Mouse (Mus musculus): Measurements from ENCODE around the gene Gpsm3. TPM values are rescaled to one million over a fixed set of nuclear protein-coding genes. Genes with fewer than 3 reads are reported as not detected.
A peak's percentile ranks its signal among the peaks of the same experiment; 100 is the strongest.
"Not testable (repeated sequence)": the region's sequence is repeated elsewhere in the genome, so short reads cannot be mapped to it uniquely, and the experiment has no call there.

The Gpsm3 gene
- 6.8 and 11.0 TPM in 2 replicates for polyA plus RNA-seq (2016; fragmentation: Nextera tagmentation; extraction: Ambion mirVana)

- WGBS, result 17% methylated on average over 6 of the region's 7 CpGs
- H3K27ac ChIP-seq, result peak within 1 kb of the TSS; percentile 100
- H3K4me1 ChIP-seq, result peaks cover 77% of the 10 kb centered on the region
- no peak for DNase-seq (ENCODE audit: low spot score)
- H3K36me3 ChIP-seq, result peaks cover 8% of the 10 kb centered on the region
- H3K4me3 ChIP-seq, result peak within 1 kb of the TSS; percentile 97
- H3K9me3 ChIP-seq, result no peaks in the 10 kb centered on the region
- H3K27me3 ChIP-seq (ENCODE audit: insufficient read depth, poor library complexity, severe bottlenecking), result no peaks in the 10 kb centered on the region
Observed at GRCm38 (mm10) chr17:34589681-34590101, at the start of gene Gpsm3. Gpsm3 (plus strand) TSS chr17:34589806.

GRCm38 (mm10) chr17:34543567-34543966 lies 46.0 kb upstream of the Gpsm3 start:
- not testable (repeated sequence) for DNase-seq (ENCODE audit: low spot score); H3K27me3 ChIP-seq (ENCODE audit: insufficient read depth, poor library complexity, severe bottlenecking); H3K9me3 ChIP-seq; H3K4me1 ChIP-seq; H3K36me3 ChIP-seq; H3K4me3 ChIP-seq; H3K27ac ChIP-seq
- 92% methylated on average over 13 of the region's 13 CpGs for WGBS

- Histone ChIP-seq H3K27ac (no peak overlapping the region), H3K4me3 (no peak overlapping the region), H3K9me3 (no peaks in the 10 kb centered on the region), H3K36me3 (no peaks in the 10 kb centered on the region), H3K4me1 (no peaks in the 10 kb centered on the region), H3K27me3 (ENCODE audit: insufficient read depth, poor library complexity, severe bottlenecking) (no peaks in the 10 kb centered on the region)
- 86% methylated on average over 1 of the region's 1 CpGs for WGBS
- DNase-seq (ENCODE audit: low spot score), result no peak
Observed at GRCm38 (mm10) chr17:34546797-34547196, 42.8 kb upstream of the Gpsm3 start.

GRCm38 (mm10) chr17:34547601-34548000 lies 42.0 kb upstream of the Gpsm3 start:
- WGBS, result 83% methylated on average over 4 of the region's 4 CpGs
- Histone ChIP-seq H3K27me3 (ENCODE audit: insufficient read depth, poor library complexity, severe bottlenecking) (no peaks in the 10 kb centered on the region), H3K27ac (no peak overlapping the region), H3K36me3 (no peaks in the 10 kb centered on the region), H3K9me3 (no peaks in the 10 kb centered on the region), H3K4me1 (no peaks in the 10 kb centered on the region), H3K4me3 (no peak overlapping the region)
- DNase-seq (ENCODE audit: low spot score), result no peak

GRCm38 (mm10) chr17:34549156-34549555 lies 40.5 kb upstream of the Gpsm3 start:
- Histone ChIP-seq H3K27me3 (ENCODE audit: insufficient read depth, poor library complexity, severe bottlenecking) (0 out of 2 replicates have a peak, but pooled peaks cover under 1% of the 10 kb centered on the region), H3K9me3 (no peaks in the 10 kb centered on the region), H3K27ac (no peak overlapping the region), H3K4me1 (no peaks in the 10 kb centered on the region), H3K4me3 (no peak overlapping the region), H3K36me3 (no peaks in the 10 kb centered on the region)
- no peak for DNase-seq (ENCODE audit: low spot score)
- 89% methylated on average over 3 of the region's 3 CpGs for WGBS

- Histone ChIP-seq H3K4me3 (no peak overlapping the region), H3K27ac (no peak overlapping the region), H3K4me1 (no peaks in the 10 kb centered on the region), H3K9me3 (no peaks in the 10 kb centered on the region), H3K27me3 (ENCODE audit: insufficient read depth, poor library complexity, severe bottlenecking) (peaks cover 5% of the 10 kb centered on the region; the same call in 1 of the 2 replicates), H3K36me3 (no peaks in the 10 kb centered on the region)
- DNase-seq (ENCODE audit: low spot score), result no peak
- 63% methylated on average over 2 of the region's 2 CpGs for WGBS
Observed at GRCm38 (mm10) chr17:34549843-34550242, 39.8 kb upstream of the Gpsm3 start.

GRCm38 (mm10) chr17:34555483-34555882 lies 34.1 kb upstream of the Gpsm3 start:
- Histone ChIP-seq H3K4me3 (no peak overlapping the region), H3K27ac (no peak overlapping the region), H3K27me3 (ENCODE audit: insufficient read depth, poor library complexity, severe bottlenecking) (peaks cover 12% of the 10 kb centered on the region; the same call in 1 of the 2 replicates), H3K36me3 (no peaks in the 10 kb centered on the region), H3K4me1 (no peaks in the 10 kb centered on the region), H3K9me3 (no peaks in the 10 kb centered on the region)
- 30% methylated on average over 5 of the region's 5 CpGs for WGBS
- DNase-seq (ENCODE audit: low spot score), result peak; percentile 87

- Histone ChIP-seq H3K27me3 (ENCODE audit: insufficient read depth, poor library complexity, severe bottlenecking) (peaks cover 15% of the 10 kb centered on the region; the same call in 1 of the 2 replicates), H3K9me3 (no peaks in the 10 kb centered on the region), H3K4me3 (no peak overlapping the region), H3K36me3 (no peaks in the 10 kb centered on the region), H3K27ac (no peak overlapping the region), H3K4me1 (peaks cover 4% of the 10 kb centered on the region; the same call in 1 of the 2 replicates)
- 68% methylated on average over 8 of the region's 8 CpGs for WGBS
- DNase-seq (ENCODE audit: low spot score), result no peak
Observed at GRCm38 (mm10) chr17:34556406-34556805, 33.2 kb upstream of the Gpsm3 start.

GRCm38 (mm10) chr17:34557411-34557810 lies 32.2 kb upstream of the Gpsm3 start:
- Histone ChIP-seq H3K9me3 (no peaks in the 10 kb centered on the region), H3K4me3 (no peak overlapping the region), H3K27ac (no peak overlapping the region), H3K27me3 (ENCODE audit: insufficient read depth, poor library complexity, severe bottlenecking) (peaks cover 16% of the 10 kb centered on the region; the same call in 1 of the 2 replicates), H3K36me3 (no peaks in the 10 kb centered on the region), H3K4me1 (peaks cover 5% of the 10 kb centered on the region; the same call in 1 of the 2 replicates)
- WGBS, result 75% methylated on average over 11 of the region's 11 CpGs
- no peak for DNase-seq (ENCODE audit: low spot score)

- H3K9me3 ChIP-seq, result no peaks in the 10 kb centered on the region
- H3K27ac ChIP-seq, result no peak overlapping the region
- DNase-seq (ENCODE audit: low spot score), result no peak
- WGBS, result 75% methylated on average over 7 of the region's 7 CpGs
- H3K36me3 ChIP-seq, result no peaks in the 10 kb centered on the region
- peaks cover 8% of the 10 kb centered on the region for H3K4me1 ChIP-seq
- H3K27me3 ChIP-seq (ENCODE audit: insufficient read depth, poor library complexity, severe bottlenecking), result peaks cover 16% of the 10 kb centered on the region; the same call in 1 of the 2 replicates
- H3K4me3 ChIP-seq, result no peak overlapping the region
Observed at GRCm38 (mm10) chr17:34559116-34559515, 30.5 kb upstream of the Gpsm3 start.

GRCm38 (mm10) chr17:34559895-34560294 lies 29.7 kb upstream of the Gpsm3 start:
- Histone ChIP-seq H3K27me3 (ENCODE audit: insufficient read depth, poor library complexity, severe bottlenecking) (peaks cover 13% of the 10 kb centered on the region; the same call in 1 of the 2 replicates), H3K27ac (no peak overlapping the region)

GRCm38 (mm10) chr17:34560438-34560837 lies 29.2 kb upstream of the Gpsm3 start:
- no peak for DNase-seq (ENCODE audit: low spot score)
- no peak overlapping the region for H3K27ac ChIP-seq
- peaks cover 21% of the 10 kb centered on the region for H3K4me1 ChIP-seq
- H3K4me3 ChIP-seq, result no peak overlapping the region
- H3K36me3 ChIP-seq, result no peaks in the 10 kb centered on the region
- H3K27me3 ChIP-seq (ENCODE audit: insufficient read depth, poor library complexity, severe bottlenecking), result peaks cover 18% of the 10 kb centered on the region
- 83% methylated on average over 6 of the region's 6 CpGs for WGBS
- H3K9me3 ChIP-seq, result no peaks in the 10 kb centered on the region

More at GRCm38 (mm10) chr17:34559895-34560294, 29.7 kb upstream of the Gpsm3 start:
- H3K4me3 ChIP-seq, result no peak overlapping the region
- H3K4me1 ChIP-seq, result peaks cover 16% of the 10 kb centered on the region
- no peaks in the 10 kb centered on the region for H3K36me3 ChIP-seq
- no peaks in the 10 kb centered on the region for H3K9me3 ChIP-seq
- DNase-seq (ENCODE audit: low spot score), result no peak
- WGBS, result 19% methylated on average over 15 of the region's 15 CpGs

GRCm38 (mm10) chr17:34561200-34561599 lies 28.4 kb upstream of the Gpsm3 start:
- Histone ChIP-seq H3K9me3 (no peaks in the 10 kb centered on the region), H3K36me3 (no peaks in the 10 kb centered on the region), H3K4me1 (peaks cover 24% of the 10 kb centered on the region), H3K27ac (peak overlapping the region; percentile 47; the same call in 1 of the 2 replicates), H3K27me3 (ENCODE audit: insufficient read depth, poor library complexity, severe bottlenecking) (peaks cover 25% of the 10 kb centered on the region), H3K4me3 (0 out of 2 replicates have a peak overlapping the region, but pooled peaks have one; percentile 3)
- no peak for DNase-seq (ENCODE audit: low spot score)
- WGBS, result 37% methylated on average over 8 of the region's 8 CpGs

- peaks cover 35% of the 10 kb centered on the region for H3K27me3 ChIP-seq (ENCODE audit: insufficient read depth, poor library complexity, severe bottlenecking)
- H3K36me3 ChIP-seq, result no peaks in the 10 kb centered on the region
- H3K4me3 ChIP-seq, result no peak overlapping the region
- H3K4me1 ChIP-seq, result peaks cover 24% of the 10 kb centered on the region
- H3K27ac ChIP-seq, result no peak overlapping the region; the same call in 1 of the 2 replicates
- WGBS, result 69% methylated on average over 3 of the region's 3 CpGs
- no peaks in the 10 kb centered on the region for H3K9me3 ChIP-seq
- DNase-seq (ENCODE audit: low spot score), result no peak
Observed at GRCm38 (mm10) chr17:34562595-34562994, 27.0 kb upstream of the Gpsm3 start.
